Mouse (Mus musculus) MEL (cell line): ENCODE results near the gene Bnc2. TPM values are rescaled to one million over a fixed set of nuclear protein-coding genes. Genes with fewer than 3 reads are reported as not detected.

Source experiments
- DNase-seq: peaks from one replicate; pipeline ENCODE4 v3.0.0; 2011; ENCODE audit warnings: low read depth, low spot score
- H3K27ac ChIP-seq: 2 replicates; pipeline ENCODE4 v1.5.1; 2012; ENCODE audit warnings: low read depth, mild to moderate bottlenecking, control low read depth, low read length, moderate library complexity; ENCODE audit not compliant: control insufficient read depth
- H3K27me3 ChIP-seq, 2 experiments: fragments of 150-350 bp in 1 of 2; sonication (generic) in 1 of 2; 2 replicates each; pipeline ENCODE4 v1.6.1; 2012; ENCODE audit warnings: low read length in 2 of 2, mild to moderate bottlenecking in 2 of 2, improper control_type of control experiment in 1 of 2, moderate library complexity in 1 of 2; ENCODE audit not compliant: insufficient read depth in 2 of 2, control insufficient read depth in 1 of 2
- H3K36me3 ChIP-seq, 2 experiments: 2 replicates each; pipeline ENCODE4 v1.6.1; 2012 to 2014; ENCODE audit warnings: low read length in 2 of 2, improper control_type of control experiment in 1 of 2, inconsistent platforms in 1 of 2, mild to moderate bottlenecking in 1 of 2; ENCODE audit not compliant: insufficient read depth in 2 of 2, control insufficient read depth in 1 of 2
- H3K4me1 ChIP-seq, 2 experiments: fragments of 150-350 bp in 1 of 2; sonication (generic) in 1 of 2; 2 replicates each; pipeline ENCODE4 v1.6.1; 2012; ENCODE audit warnings: low read length in 2 of 2, improper control_type of control experiment in 1 of 2, mild to moderate bottlenecking in 1 of 2; ENCODE audit not compliant: insufficient read depth in 2 of 2, control insufficient read depth in 1 of 2
- H3K4me3 ChIP-seq, 2 experiments: fragments of 150-350 bp in 1 of 2; sonication (generic) in 1 of 2; 2 replicates each; pipeline ENCODE4 v1.5.1; 2012; ENCODE audit warnings: low read depth in 2 of 2, low read length in 2 of 2, mild to moderate bottlenecking in 2 of 2, moderate library complexity in 2 of 2, control low read depth in 1 of 2, improper control_type of control experiment in 1 of 2; ENCODE audit not compliant: control insufficient read depth in 1 of 2, insufficient read depth in 1 of 2
- H3K79me2 ChIP-seq: 2 replicates; pipeline ENCODE4 v1.6.1; 2012; ENCODE audit warnings: mild to moderate bottlenecking, low read length, moderate library complexity; ENCODE audit not compliant: control insufficient read depth, poor library complexity, insufficient read depth
- H3K9ac ChIP-seq: 2 replicates; pipeline ENCODE4 v1.6.1; 2012; ENCODE audit warnings: low read depth, mild to moderate bottlenecking, control low read depth, low read length, moderate library complexity; ENCODE audit not compliant: control insufficient read depth, poor library complexity, severe bottlenecking
- H3K9me3 ChIP-seq: fragments of 150-350 bp; sonication (generic); replicated peaks from 2 replicates; pipeline ENCODE4 v1.6.1; 2012; ENCODE audit warnings: mild to moderate bottlenecking, low read length, improper control_type of control experiment, moderate library complexity; ENCODE audit not compliant: insufficient read depth
- CTCF ChIP-seq, 3 experiments: IDR thresholded peaks in 2 of 3; conservative IDR thresholded peaks in 1 of 3; 2 replicates each; pipeline ENCODE4 v1.5.1; 2011 to 2012; ENCODE audit warnings: low read length in 3 of 3, low read depth in 2 of 3, mild to moderate bottlenecking in 2 of 3, improper control_type of control experiment in 1 of 3, inconsistent platforms in 1 of 3, mixed read lengths in 1 of 3, moderate library complexity in 1 of 3; ENCODE audit not compliant: control insufficient read depth in 1 of 3, insufficient read depth in 1 of 3, poor library complexity in 1 of 3, severe bottlenecking in 1 of 3
- E2F4 ChIP-seq: IDR thresholded peaks from 2 replicates; pipeline ENCODE4 v1.6.1; 2011; ENCODE audit warnings: low read depth, low read length, improper control_type of control experiment, borderline replicate concordance
- ELF1 ChIP-seq: IDR thresholded peaks from 2 replicates; pipeline ENCODE4 v1.6.1; 2014; ENCODE audit warnings: low read depth, mild to moderate bottlenecking, inconsistent platforms, low read length, improper control_type of control experiment, moderate library complexity
- HCFC1 ChIP-seq: IDR thresholded peaks from 2 replicates; pipeline ENCODE4 v1.6.1; 2012; ENCODE audit warnings: low read depth, mild to moderate bottlenecking, inconsistent platforms, low read length, improper control_type of control experiment, moderate library complexity
- JUND ChIP-seq: IDR thresholded peaks from 2 replicates; pipeline ENCODE4 v1.6.1; 2011; ENCODE audit warnings: low read depth, mild to moderate bottlenecking, improper control_type of control experiment, low read length
- MAZ ChIP-seq: IDR thresholded peaks from 2 replicates; pipeline ENCODE4 v1.6.1; 2012; ENCODE audit warnings: low read depth, mild to moderate bottlenecking, inconsistent platforms, low read length, improper control_type of control experiment
- MEF2A ChIP-seq: IDR thresholded peaks from 2 replicates; pipeline ENCODE4 v1.6.1; 2014; ENCODE audit warnings: low read depth, mild to moderate bottlenecking, inconsistent platforms, low read length, improper control_type of control experiment; ENCODE audit not compliant: poor library complexity, insufficient replicate concordance, severe bottlenecking; ENCODE audit errors: extremely low read depth
- MXI1 ChIP-seq: IDR thresholded peaks from 2 replicates; pipeline ENCODE4 v1.6.1; 2011; ENCODE audit warnings: mild to moderate bottlenecking, low read depth, low read length, improper control_type of control experiment
- MYB ChIP-seq: IDR thresholded peaks from 2 replicates; pipeline ENCODE4 v1.6.1; 2011; ENCODE audit warnings: mild to moderate bottlenecking, low read depth, low read length, improper control_type of control experiment
- MYC ChIP-seq: IDR thresholded peaks from 2 replicates; pipeline ENCODE4 v1.6.1; 2011; ENCODE audit warnings: low read depth, mild to moderate bottlenecking, low read length, improper control_type of control experiment, moderate library complexity
- NRF1 ChIP-seq: IDR thresholded peaks from 2 replicates; pipeline ENCODE4 v1.6.1; 2014; ENCODE audit warnings: low read depth, mild to moderate bottlenecking, inconsistent platforms, low read length, improper control_type of control experiment, moderate library complexity; ENCODE audit not compliant: poor library complexity, insufficient read depth, severe bottlenecking
- POLR2A ChIP-seq, 2 experiments: IDR thresholded peaks; 2 replicates each; pipeline ENCODE4 v1.6.1; 2011 to 2012; ENCODE audit warnings: low read length in 2 of 2, mild to moderate bottlenecking in 2 of 2, control low read depth in 1 of 2, improper control_type of control experiment in 1 of 2, low read depth in 1 of 2, moderate library complexity in 1 of 2; ENCODE audit not compliant: control insufficient read depth in 1 of 2, insufficient read depth in 1 of 2, poor library complexity in 1 of 2
- POLR2AphosphoS5 ChIP-seq: IDR thresholded peaks from 2 replicates; pipeline ENCODE4 v1.6.1; 2012; ENCODE audit warnings: low read depth, borderline replicate concordance, mild to moderate bottlenecking, inconsistent platforms, low read length, moderate library complexity, mixed read lengths
- RAD21 ChIP-seq: IDR thresholded peaks from 2 replicates; pipeline ENCODE4 v1.6.1; 2011; ENCODE audit warnings: mild to moderate bottlenecking, low read depth, low read length, improper control_type of control experiment
- RCOR1 ChIP-seq: IDR thresholded peaks from 2 replicates; pipeline ENCODE4 v1.6.1; 2012; ENCODE audit warnings: low read depth, mild to moderate bottlenecking, inconsistent platforms, low read length, improper control_type of control experiment
- SIN3A ChIP-seq: IDR thresholded peaks from 2 replicates; pipeline ENCODE4 v1.6.1; 2012; ENCODE audit warnings: low read length, improper control_type of control experiment, inconsistent platforms
- TAL1 ChIP-seq: IDR thresholded peaks from 2 replicates; pipeline ENCODE4 v1.6.1; 2012; ENCODE audit warnings: mild to moderate bottlenecking, inconsistent platforms, low read length, moderate library complexity, mixed read lengths
- TBP ChIP-seq: IDR thresholded peaks from 2 replicates; pipeline ENCODE4 v1.8.0; 2011; ENCODE audit warnings: low read depth, low read length, improper control_type of control experiment
- TCF12 ChIP-seq: IDR thresholded peaks from 2 replicates; pipeline ENCODE4 v1.6.1; 2014; ENCODE audit warnings: low read depth, mild to moderate bottlenecking, inconsistent platforms, low read length, improper control_type of control experiment, moderate library complexity
- USF1 ChIP-seq: IDR thresholded peaks from 2 replicates; pipeline ENCODE4 v1.6.1; 2014; ENCODE audit warnings: low read depth, mild to moderate bottlenecking, inconsistent platforms, low read length, improper control_type of control experiment, moderate library complexity
- USF2 ChIP-seq, 2 experiments: IDR thresholded peaks; 2 replicates each; pipeline ENCODE4 v1.6.1; 2011 to 2012; ENCODE audit warnings: improper control_type of control experiment in 2 of 2, low read length in 2 of 2, borderline replicate concordance in 1 of 2, inconsistent platforms in 1 of 2, low read depth in 1 of 2, mild to moderate bottlenecking in 1 of 2; ENCODE audit not compliant: insufficient read depth in 1 of 2
- ZMIZ1 ChIP-seq: IDR thresholded peaks from 2 replicates; pipeline ENCODE4 v1.6.1; 2012; ENCODE audit warnings: low read depth, mild to moderate bottlenecking, inconsistent platforms, low read length, improper control_type of control experiment, moderate library complexity
- ZNF384 ChIP-seq: IDR thresholded peaks from 2 replicates; pipeline ENCODE4 v1.6.1; 2012; ENCODE audit warnings: low read depth, mild to moderate bottlenecking, inconsistent platforms, low read length, improper control_type of control experiment
- polyA plus RNA-seq, 2 experiments: library from polyadenylated mRNA; stranded (reverse) in 1 of 2; unstranded in 1 of 2; fragments of >175 nt in 1 of 2; fragments of >200 nt in 1 of 2; gene quantifications; 2 replicates each; pipeline versions ENCODE4 v1.2.1 to v1.2.4; 2012; ENCODE audit warnings: low replicate concordance in 2 of 2, low read depth in 1 of 2; ENCODE audit not compliant: insufficient read length in 2 of 2, insufficient read depth in 1 of 2, missing spikeins in 1 of 2
- total RNA-seq: library from RNA; depleted of rRNA; stranded (reverse); fragments of 300-350 nt; gene quantifications from 2 replicates; pipeline ENCODE4 v1.2.3, GENCODE M21; 2012

Gene Bnc2
- total and polyA plus RNA-seq, 3 experiments = not detected

DNA sequence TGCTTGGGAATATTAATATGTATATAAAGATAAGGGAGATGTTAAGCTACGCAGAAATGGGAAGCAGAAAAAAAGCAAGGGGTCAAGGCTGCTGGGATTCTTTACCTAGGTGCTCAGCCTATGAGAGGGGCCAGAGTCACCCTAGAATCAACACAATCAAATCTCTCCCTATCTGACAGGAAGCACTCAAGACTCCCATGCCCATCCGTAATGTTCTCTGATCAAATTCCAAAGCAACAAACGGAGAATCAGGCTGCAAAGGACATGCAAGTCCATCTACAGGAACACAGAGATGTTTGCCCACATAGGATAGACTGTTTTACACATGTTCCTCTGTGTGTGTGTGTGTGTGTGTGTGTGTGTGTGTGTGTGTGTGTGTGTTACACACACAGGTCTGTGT is 13.7 kb downstream of the Bnc2 start:
- Histone ChIP-seq H3K9ac (no peak overlapping the region), H3K79me2 (no peaks in the 10 kb centered on the region), H3K36me3 (no peaks in the 10 kb centered on the region), H3K27ac (no peak overlapping the region), H3K9me3 (no peaks in the 10 kb centered on the region), H3K27me3 (no peaks in the 10 kb centered on the region), H3K4me3 (no peak overlapping the region), H3K4me1 (no peaks in the 10 kb centered on the region)
- DNase-seq = no peak
- TF ChIP-seq POLR2A (IDR thresholded peaks at IDR 0.05; ENCODE audit: control insufficient read depth in 1 of 2, insufficient read depth in 1 of 2, low read depth in 1 of 2, low read length in 2 of 2, poor library complexity in 1 of 2) (no peak), E2F4 (no peak), JUND (no peak), ZNF384 (no peak), SIN3A (no peak), RAD21 (no peak), TAL1 (no peak), TCF12 (no peak), MEF2A (no peak), CTCF (IDR thresholded peaks at IDR 0.05 in 2 of 3, conservative IDR thresholded peaks at IDR 0.05 in 1 of 3; ENCODE audit: control insufficient read depth in 1 of 3, insufficient read depth in 1 of 3, low read depth in 2 of 3, low read length in 3 of 3, poor library complexity in 1 of 3, severe bottlenecking in 1 of 3) (no peak), RCOR1 (no peak), ELF1 (no peak), TBP (no peak), USF1 (no peak), MYC (no peak)

DNA sequence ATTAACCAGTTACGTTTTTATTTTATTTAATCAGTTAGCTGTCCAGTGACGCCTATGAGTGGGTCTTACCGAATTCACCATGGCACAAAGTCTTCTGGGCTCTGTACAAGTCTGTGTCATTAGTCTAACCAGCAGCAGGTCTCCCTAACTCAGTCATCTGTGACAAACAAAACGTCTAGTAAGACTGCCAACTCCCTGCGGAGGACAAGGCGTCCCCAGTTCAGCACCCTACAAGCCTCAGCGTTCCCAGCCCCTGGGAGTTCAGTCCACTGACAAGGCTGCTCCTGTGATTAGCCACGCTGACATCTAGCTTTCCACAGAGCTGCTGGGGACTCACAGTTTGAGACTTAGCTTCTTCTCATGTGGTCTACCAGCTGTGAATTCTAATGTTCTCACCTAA is 23.3 kb downstream of the Bnc2 start:
- Histone ChIP-seq H3K27ac (no peak overlapping the region), H3K4me3 (no peak overlapping the region), H3K36me3 (no peaks in the 10 kb centered on the region), H3K4me1 (no peaks in the 10 kb centered on the region), H3K79me2 (no peaks in the 10 kb centered on the region), H3K9me3 (no peaks in the 10 kb centered on the region), H3K27me3 (no peaks in the 10 kb centered on the region), H3K9ac (no peak overlapping the region)
- TF ChIP-seq ZMIZ1 = no peak
- no peak for TF ChIP-seq TCF12
- no peak for TF ChIP-seq RCOR1
- no peak for TF ChIP-seq MYB
- no peak for TF ChIP-seq USF2 (IDR thresholded peaks at IDR 0.05; ENCODE audit: borderline replicate concordance in 1 of 2, insufficient read depth in 1 of 2, low read depth in 1 of 2, low read length in 2 of 2)
- no peak for TF ChIP-seq SIN3A
- TF ChIP-seq MXI1 = no peak
- TF ChIP-seq NRF1 = no peak
- no peak for TF ChIP-seq MAZ
- no peak for TF ChIP-seq HCFC1
- TF ChIP-seq POLR2AphosphoS5 = no peak
- no peak for TF ChIP-seq TAL1
- TF ChIP-seq CTCF (IDR thresholded peaks at IDR 0.05 in 2 of 3, conservative IDR thresholded peaks at IDR 0.05 in 1 of 3; ENCODE audit: control insufficient read depth in 1 of 3, insufficient read depth in 1 of 3, low read depth in 2 of 3, low read length in 3 of 3, poor library complexity in 1 of 3, severe bottlenecking in 1 of 3) = no peak
- no peak for DNase-seq
